Mouse (Mus musculus) ES-Bruce4 (cell line): ENCODE measurements around the gene Tnip1. TPM values are rescaled to one million over a fixed set of nuclear protein-coding genes. Genes with fewer than 3 reads are reported as not detected.

Source experiments
- H3K27ac ChIP-seq: 2 replicates; pipeline ENCODE4 v1.5.1; 2012; ENCODE audit warnings: low read length, inconsistent platforms; ENCODE audit not compliant: insufficient read depth
- H3K27me3 ChIP-seq: 2 replicates; pipeline ENCODE4 v1.6.1; 2012; ENCODE audit warnings: mild to moderate bottlenecking, low read length, inconsistent platforms; ENCODE audit not compliant: control insufficient read depth, poor library complexity, insufficient read depth, severe bottlenecking
- H3K36me3 ChIP-seq: 2 replicates; pipeline ENCODE4 v1.6.1; 2012; ENCODE audit warnings: inconsistent platforms, mild to moderate bottlenecking, low read length, moderate library complexity; ENCODE audit not compliant: control insufficient read depth, poor library complexity, insufficient read depth, severe bottlenecking
- H3K4me1 ChIP-seq: one replicate; pipeline ENCODE4 v1.8.1; 2011; ENCODE audit warnings: low read length; ENCODE audit not compliant: control insufficient read depth, insufficient read depth
- H3K4me3 ChIP-seq: 2 replicates; pipeline ENCODE4 v1.5.1; 2011; ENCODE audit warnings: low read depth, mild to moderate bottlenecking, low read length
- H3K9ac ChIP-seq: 2 replicates; pipeline ENCODE4 v1.6.1; 2012; ENCODE audit warnings: low read depth, mild to moderate bottlenecking, inconsistent platforms; ENCODE audit not compliant: poor library complexity, severe bottlenecking
- H3K9me3 ChIP-seq: replicated peaks from 2 replicates; pipeline ENCODE4 v1.6.1; 2012; ENCODE audit warnings: mild to moderate bottlenecking, low read length, inconsistent platforms; ENCODE audit not compliant: control insufficient read depth, poor library complexity, insufficient read depth, severe bottlenecking
- CTCF ChIP-seq: IDR thresholded peaks from one replicate; pipeline ENCODE4 v1.8.1; 2011; ENCODE audit warnings: low read depth, low read length
- EP300 ChIP-seq: IDR thresholded peaks from 2 replicates; pipeline ENCODE4 v1.6.1; 2011; ENCODE audit warnings: low read depth, low read length; ENCODE audit not compliant: insufficient read depth
- POLR2A ChIP-seq: IDR thresholded peaks from one replicate; pipeline ENCODE4 v1.8.1; 2011; ENCODE audit warnings: low read length; ENCODE audit not compliant: insufficient read depth
- polyA plus RNA-seq: library from polyadenylated mRNA; stranded (reverse); fragments of >200 nt; gene quantifications from 2 replicates; pipeline ENCODE4 v1.2.4, GENCODE M21; 2011; ENCODE audit warnings: low read depth; ENCODE audit not compliant: missing spikeins, insufficient read depth, insufficient read length

Gene Tnip1
- polyA plus RNA-seq, 1 experiment: 33.2 TPM

- Histone ChIP-seq H3K27ac (peak overlapping the region; percentile 39; the same call in 1 of the 2 replicates), H3K9me3 (no peaks in the 10 kb centered on the region), H3K27me3 (no peaks in the 10 kb centered on the region), H3K9ac (no peak overlapping the region), H3K4me3 (no peak overlapping the region), H3K4me1 (no peaks in the 10 kb centered on the region), H3K36me3 (peaks cover 36% of the 10 kb centered on the region)
- TF ChIP-seq EP300: no peak
- TF ChIP-seq POLR2A: no peak
- no peak for TF ChIP-seq CTCF
These were observed 93.4 kb downstream of the Tnip1 start for GRCm38 (mm10) chr11:54869318-54869717.

- H3K4me3 ChIP-seq: no peak overlapping the region
- TF ChIP-seq POLR2A (no peak), CTCF (no peak), EP300 (no peak)
- H3K36me3 ChIP-seq: peaks cover 35% of the 10 kb centered on the region
- no peak overlapping the region for H3K27ac ChIP-seq
- no peaks in the 10 kb centered on the region for H3K9me3 ChIP-seq
- H3K4me1 ChIP-seq: no peaks in the 10 kb centered on the region
- no peaks in the 10 kb centered on the region for H3K27me3 ChIP-seq
- no peak overlapping the region for H3K9ac ChIP-seq
These were observed 94.3 kb downstream of the Tnip1 start for GRCm38 (mm10) chr11:54868445-54868844.

GRCm38 (mm10) chr11:54867903-54868434 lies 94.7 kb downstream of the Tnip1 start:
- H3K4me1 ChIP-seq: no peaks in the 10 kb centered on the region
- TF ChIP-seq POLR2A (no peak), CTCF (no peak)
- H3K9me3 ChIP-seq: no peaks in the 10 kb centered on the region
- no peak overlapping the region for H3K27ac ChIP-seq
- H3K27me3 ChIP-seq: no peaks in the 10 kb centered on the region
- peak overlapping the region; percentile 96 for H3K9ac ChIP-seq
- peaks cover 33% of the 10 kb centered on the region for H3K36me3 ChIP-seq
- no peak overlapping the region for H3K4me3 ChIP-seq

- Histone ChIP-seq H3K4me3 (peak overlapping the region; percentile 86), H3K36me3 (peaks cover 33% of the 10 kb centered on the region), H3K9me3 (no peaks in the 10 kb centered on the region), H3K27ac (peak overlapping the region; percentile 59; the same call in 1 of the 2 replicates), H3K9ac (peak overlapping the region; percentile 96), H3K27me3 (no peaks in the 10 kb centered on the region), H3K4me1 (no peaks in the 10 kb centered on the region)
- no peak for TF ChIP-seq CTCF
- no peak for TF ChIP-seq EP300
- TF ChIP-seq POLR2A: no peak
These were observed 95.7 kb downstream of the Tnip1 start for GRCm38 (mm10) chr11:54867049-54867385.

- Histone ChIP-seq H3K4me3 (peak within 1 kb of the TSS; percentile 86), H3K27ac (peak within 1 kb of the TSS; percentile 74), H3K36me3 (peaks cover 29% of the 10 kb centered on the region), H3K9me3 (no peaks in the 10 kb centered on the region), H3K27me3 (no peaks in the 10 kb centered on the region), H3K9ac (peak within 1 kb of the TSS; percentile 96), H3K4me1 (no peaks in the 10 kb centered on the region)
- TF ChIP-seq CTCF (peak; percentile 25), POLR2A (peak; percentile 70), EP300 (no peak)
These were observed 96.3 kb downstream of the Tnip1 start, which contains the start of gene Hint1 for GRCm38 (mm10) chr11:54866119-54867048. Gene Hint1 (plus strand): TSS chr11:54866383.
